Mouse (Mus musculus) stomach, postnatal 0 days (tissue): ENCODE results near the gene Kcnd3.

Experiments used
- CTCF ChIP-seq: IDR thresholded peaks from 2 replicates; pipeline ENCODE4 v1.5.1; 2016; ENCODE audit warnings: antibody characterized with exemption, low read depth, mild to moderate bottlenecking, moderate library complexity
- EP300 ChIP-seq: optimal IDR thresholded peaks from 2 replicates; pipeline ENCODE3; 2016; ENCODE audit warnings: antibody characterized with exemption

GRCm38 (mm10) chr3:105693327-105694080 lies 241.4 kb downstream of the Kcnd3 start:
- TF ChIP-seq CTCF (no peak), EP300 (no peak)
